Mouse (Mus musculus) right cerebral cortex, adult 18-20 months (tissue): ENCODE results near the gene Tex29.

Experiments
- DNase-seq: peaks from one replicate; pipeline ENCODE4 v3.0.0; 2022; ENCODE audit warnings: mixed read lengths

Tex29 gene

DNA sequence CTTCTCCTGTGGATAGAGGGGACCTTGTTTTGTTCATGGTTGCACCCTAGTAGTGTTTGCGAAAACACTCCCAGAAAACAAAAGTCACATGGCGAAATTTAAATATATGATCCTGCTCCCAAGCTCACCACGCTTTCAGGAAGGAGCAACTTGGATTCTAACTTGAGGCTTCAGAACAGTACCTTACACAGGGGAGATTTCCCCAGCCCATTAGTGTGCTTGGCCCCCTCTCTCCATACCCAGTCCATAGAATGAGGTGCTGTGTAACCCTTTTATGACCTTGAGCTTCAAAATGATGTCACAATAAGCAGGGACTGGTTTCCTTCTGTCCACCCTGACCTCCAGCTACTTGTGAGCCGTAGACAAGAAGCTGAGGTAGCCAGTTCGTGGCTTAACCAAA, at the start of gene Tex29:
Gene Tex29 (plus strand): TSS at position 301 of the 400 bp plus-strand sequence.
- DNase-seq, result no peak

DNA sequence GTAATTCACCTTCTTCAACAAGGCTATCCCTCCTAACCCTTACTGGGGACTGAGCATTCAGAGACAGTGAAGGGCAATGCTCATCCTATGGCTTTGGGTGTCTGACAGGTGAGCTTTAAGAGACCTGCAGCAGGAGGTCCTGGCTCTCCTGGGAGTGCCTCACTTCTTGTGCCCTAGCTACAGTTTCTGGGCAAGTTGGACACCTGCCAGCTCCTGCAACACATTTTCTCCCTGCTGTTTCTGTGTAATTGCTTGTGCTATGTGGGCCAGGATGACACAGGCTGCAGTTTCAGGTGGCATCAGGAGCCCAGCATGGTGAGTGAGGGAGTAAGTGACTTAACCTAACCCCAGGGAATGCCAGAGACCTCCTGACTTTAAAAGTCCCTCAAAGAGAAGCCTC, 45.3 kb upstream of the Tex29 start:
- no peak for DNase-seq

DNA sequence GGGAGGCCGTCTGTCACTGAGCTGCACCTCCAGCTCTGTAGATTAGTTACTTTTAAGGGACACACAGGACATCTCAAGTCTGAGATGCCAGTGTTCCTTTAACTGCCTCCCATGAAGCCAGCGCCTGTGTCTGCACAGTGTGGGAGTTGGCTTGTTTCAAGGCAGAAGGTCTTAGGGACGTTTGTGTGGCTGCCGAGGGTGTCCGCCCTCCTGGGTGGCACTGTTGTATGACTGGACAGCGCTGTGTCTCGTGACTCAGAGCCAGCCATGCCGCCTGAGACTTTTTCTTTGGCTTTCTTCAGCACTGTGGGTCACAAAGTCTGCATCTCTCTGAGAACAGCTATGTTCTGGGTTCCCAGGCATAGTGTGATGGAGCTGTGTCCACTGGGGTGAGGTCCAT, 43.1 kb upstream of the Tex29 start:
- DNase-seq, result no peak

DNA sequence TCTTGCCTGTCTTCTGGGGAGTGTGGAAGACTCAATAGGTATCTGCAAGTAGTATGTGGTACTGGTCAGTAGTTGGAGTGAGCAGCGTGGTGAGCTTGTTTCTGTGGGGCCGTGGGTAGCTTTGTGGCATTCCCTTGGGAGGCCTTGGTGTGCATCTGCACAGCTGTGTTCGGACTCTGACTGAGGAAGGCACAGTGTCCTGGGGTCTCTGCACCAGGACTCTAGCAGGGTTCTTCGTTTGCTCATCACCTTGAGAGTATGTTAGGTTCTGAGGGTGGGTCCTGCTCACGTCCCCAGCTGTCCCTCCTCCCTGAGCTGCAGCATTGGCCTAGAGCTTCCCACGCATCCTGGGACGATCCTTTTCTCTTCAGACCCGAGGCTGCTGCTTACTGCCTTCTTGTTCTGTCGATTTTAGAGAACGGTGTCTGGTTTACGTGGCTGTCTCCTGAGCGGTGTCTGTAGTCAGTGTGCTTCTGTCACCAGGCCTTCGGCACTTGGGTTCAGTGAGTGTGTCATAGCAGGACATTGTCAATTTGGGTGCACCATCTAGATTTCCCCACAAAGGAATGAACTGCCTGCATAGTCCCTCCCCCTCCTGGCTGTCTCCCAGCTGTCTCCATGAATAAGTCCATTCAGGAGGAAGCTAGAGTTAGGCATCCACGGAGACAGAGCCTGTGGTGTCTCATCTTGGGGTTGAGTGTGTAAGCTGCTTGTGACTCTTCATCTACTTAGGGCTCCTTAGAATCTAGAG, 42.4 kb upstream of the Tex29 start:
- peak; percentile 75 for DNase-seq

DNA sequence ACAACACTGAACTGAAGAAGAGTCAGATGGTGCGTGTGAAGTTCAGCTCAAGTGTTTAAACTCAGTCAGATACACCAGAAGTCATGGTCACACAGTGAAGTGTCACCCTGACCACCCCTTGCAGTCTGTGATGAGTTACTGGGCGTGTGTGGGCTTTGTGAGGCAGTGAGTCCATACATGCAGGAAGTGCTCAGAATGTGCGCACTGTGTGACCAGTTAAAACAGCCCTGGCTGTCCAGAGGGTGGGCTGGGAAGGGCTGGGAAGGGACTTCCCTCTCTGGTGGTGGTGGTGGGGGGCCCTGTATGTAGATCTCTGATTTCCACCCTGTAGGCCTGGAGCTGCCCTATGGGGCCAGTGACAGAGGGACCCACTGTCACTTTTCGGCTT, 41.8 kb upstream of the Tex29 start:
- DNase-seq, result no peak

DNA sequence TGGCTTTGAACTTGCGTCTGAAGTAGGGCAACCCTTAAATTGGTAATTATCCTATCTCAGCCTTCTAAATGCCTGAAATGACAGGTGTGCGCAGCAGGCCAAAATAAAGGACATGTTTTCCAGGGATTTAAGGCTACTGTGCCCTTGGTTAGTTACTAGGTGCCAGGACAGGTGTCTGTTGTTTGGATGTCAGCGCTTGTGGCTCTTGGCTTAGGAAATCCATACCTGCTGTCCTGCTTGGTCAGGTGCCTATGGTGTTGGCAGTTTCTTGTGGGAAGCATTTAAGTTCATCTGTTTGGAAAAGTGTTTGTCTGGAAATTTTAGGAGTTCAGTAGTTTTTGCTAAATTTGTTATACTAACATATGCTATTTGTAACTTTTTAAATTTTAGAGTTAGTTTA, 41.2 kb upstream of the Tex29 start:
- DNase-seq, result no peak

DNA sequence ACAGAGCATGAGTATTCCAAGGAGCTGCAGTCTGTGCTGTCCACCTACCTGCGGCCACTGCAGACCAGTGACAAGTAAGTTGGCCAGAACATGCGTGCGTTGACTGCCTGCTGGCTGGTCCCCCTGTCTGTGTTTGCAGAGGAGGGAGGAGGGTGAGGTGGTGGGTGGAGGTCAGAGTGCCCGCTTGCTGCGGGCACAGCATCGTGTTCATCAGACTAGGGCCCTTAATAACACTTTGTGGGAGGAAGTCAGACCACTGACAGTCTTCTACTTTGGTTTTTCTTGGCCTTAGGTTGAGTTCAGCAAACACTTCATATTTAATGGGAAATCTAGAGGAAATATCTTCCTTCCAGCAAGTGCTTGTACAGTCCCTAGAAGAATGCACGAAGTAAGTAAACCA, 39.8 kb upstream of the Tex29 start:
- DNase-seq, result no peak

DNA sequence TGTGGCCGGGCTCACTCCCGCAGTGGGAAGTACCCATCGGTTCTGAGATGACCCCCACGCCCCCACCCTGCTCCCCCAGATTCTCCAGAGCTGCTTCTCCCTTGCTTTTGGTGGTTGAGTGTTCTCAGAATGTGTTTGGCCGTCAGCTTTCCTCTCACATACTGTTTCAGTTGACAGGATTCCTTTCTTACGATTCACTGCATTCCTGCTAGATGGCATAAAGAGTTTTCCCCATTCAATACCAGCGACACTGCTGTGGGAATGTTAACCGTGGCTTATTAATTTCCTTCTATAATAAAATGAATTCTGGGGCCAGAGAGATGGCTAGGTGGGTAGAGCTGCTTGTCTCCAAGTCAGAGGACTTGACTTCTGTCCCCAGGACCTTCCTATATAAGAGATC, 38.7 kb upstream of the Tex29 start:
- DNase-seq, result no peak

DNA sequence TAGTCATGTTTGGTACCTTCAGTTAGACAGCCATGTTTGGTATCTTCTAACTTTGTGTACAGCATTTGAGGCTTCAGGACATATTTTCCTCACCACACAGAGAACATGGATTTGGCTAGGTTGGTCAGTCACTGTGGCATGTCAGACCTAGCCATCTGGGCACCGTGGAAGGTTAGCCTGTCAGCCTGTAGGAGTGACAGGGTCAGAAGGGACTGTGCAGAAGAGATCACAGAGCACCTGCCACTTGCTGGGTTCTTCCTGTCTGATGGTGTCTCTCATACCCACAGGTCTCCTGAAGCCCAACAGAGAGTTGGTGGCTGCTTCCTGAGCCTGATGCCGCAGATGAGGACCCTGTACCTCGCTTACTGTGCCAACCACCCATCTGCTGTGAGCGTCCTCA, 35.4 kb upstream of the Tex29 start:
- DNase-seq, result no peak

DNA sequence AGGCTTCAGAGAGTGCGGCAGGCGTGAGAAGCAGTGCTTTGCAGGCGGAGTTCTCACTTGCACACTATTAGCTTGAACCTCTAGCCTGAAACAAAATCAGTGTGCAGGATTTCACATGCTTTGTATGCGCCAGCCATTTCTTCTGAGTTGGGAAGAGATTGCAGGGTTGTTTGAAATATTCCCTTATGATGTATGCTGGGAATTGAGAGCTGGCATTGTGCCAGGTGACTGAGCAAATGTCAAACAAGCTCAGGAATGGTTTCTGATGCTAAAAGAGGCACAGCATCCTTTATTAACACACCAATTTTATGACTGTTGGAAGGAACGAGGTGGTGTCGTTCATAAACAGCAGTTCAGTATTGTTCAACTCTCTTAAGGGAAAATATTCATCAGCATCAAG, 34.0 kb upstream of the Tex29 start:
- DNase-seq, result no peak

DNA sequence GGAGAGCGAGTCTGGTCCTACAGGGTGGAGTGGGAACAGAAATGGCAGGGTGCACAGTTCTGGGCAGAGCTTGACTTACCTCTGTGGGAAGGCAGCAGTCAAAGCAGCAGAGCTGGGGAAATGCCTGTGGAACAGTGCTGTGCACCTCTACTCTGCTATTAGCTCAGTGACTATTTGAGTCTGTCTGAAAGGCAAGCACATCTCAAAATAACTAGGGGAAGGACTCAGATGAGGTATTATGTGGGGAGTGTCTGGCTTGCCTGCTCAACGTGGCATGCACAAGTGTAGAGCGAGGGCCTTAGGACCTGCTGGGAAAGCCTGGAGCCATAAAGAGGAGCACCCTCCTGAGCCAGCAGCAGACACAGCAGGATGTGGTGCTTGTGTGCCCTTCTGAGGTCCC, 32.9 kb upstream of the Tex29 start:
- DNase-seq, result no peak

DNA sequence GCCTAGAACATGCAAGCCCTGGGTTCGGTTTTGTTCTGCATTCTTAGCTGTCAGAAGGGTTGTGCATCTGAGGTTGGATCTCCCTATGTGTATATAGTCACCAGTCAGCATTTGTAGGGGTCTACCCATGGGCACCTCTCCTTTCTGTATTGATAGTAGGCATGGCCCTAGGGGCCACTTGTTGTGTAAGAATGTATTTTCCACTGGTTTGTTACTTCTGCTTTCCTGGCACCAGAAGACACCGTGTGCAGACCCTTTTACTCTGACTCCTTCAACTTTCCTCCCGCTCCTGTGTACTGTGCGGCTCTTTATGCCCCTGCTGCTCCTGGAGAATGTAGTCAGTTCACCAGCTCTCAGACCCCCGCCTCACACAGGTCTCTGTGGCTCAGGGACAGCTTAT, 32.2 kb upstream of the Tex29 start:
- DNase-seq, result no peak

DNA sequence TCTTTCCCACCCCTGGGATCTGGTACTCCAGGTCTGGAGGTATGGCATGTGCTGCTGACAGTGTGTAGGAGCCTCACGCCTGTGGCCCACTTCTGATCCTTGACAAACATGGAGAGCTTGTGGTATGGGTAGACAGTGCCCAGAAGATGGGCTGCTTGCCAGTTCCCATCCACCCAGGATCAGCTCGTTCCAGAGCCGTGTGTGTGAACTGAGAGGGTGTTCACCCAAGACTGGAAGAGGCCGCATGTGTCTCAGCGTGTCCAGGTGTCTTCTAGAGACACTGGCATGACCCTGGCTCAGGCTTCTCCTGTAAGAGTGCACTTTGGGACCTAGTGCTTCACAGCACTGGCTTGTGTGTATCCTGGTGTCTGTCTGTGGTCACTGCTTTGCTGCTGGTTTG, 29.8 kb upstream of the Tex29 start:
- DNase-seq, result no peak

DNA sequence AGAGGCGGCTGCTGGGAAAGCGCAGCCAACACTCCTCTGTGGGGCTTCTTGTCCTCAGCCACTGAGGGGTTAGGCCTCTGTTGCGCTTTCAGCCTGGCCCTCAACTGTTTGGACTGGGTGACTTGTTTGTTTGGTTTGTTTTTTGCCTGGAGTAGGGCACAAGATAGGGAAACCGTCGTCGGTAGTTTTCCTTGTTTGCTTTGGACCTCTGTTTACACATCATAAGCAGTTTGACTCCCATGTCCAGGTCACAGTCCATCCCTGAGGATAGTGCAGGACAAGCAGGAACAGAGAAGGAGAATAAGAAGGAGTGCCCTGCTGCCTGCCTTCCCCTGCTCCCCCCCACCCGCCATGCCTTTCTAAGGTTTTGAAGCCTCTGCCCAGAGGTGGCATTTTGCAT, 26.5 kb upstream of the Tex29 start:
- no peak for DNase-seq

DNA sequence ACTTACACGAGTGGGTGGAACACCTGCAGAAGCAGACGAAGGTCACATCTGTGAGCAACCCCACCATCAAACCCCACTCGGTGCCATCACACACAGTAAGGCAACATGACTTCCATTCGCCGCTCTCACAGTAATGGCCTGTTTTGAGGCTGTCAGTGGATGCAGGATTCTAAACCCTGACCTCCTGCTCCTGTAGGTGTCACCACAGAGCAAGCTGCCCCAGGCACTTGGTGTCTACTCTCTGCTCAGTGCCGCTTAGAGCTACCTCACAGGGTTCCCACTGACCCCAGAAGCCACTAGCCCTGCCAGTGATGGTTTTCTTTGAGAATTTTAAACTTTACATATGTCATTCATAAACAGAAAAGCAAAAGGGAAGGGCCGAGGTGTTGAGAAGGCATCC, 25.1 kb upstream of the Tex29 start:
- no peak for DNase-seq

DNA sequence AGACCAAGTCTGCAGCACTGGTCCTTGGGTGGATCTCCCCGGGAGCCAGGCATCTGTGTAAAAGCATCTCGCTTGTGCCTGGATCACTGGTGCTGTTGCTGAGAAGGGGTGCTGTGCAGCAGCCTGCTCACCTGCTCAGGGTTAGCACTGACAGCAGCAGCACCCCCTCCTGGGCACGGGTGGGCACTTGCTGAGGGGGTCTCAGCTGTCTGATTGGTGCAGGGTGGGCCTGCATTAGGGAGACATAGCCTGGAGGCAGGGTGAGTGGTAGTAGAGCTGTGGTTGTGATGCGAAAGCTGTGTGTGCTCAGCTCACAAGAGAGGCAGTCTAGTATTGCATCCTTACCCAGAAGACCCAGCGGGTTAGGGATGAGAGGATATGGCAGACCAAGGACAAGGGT, 20.1 kb upstream of the Tex29 start:
- no peak for DNase-seq

DNA sequence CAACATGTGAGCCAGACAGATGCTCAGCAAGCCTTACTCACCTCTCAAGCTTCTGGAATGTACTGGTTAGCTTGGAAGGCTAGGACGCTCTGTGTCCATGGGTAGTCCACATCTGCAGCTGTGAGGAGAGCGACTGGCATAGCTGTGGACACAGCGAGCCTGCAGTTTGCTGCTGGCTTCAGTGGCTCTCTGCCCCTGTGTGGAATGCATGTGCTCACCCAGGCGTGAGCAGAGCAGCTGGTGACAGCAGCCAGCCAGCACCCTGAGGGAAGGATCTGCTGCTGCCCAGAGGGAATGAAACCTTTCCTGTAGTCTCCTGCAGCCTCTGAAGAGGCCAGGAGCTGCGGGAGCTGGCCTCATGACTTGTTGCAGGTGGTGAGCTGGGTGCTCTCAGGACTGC, 19.7 kb upstream of the Tex29 start:
- no peak for DNase-seq

DNA sequence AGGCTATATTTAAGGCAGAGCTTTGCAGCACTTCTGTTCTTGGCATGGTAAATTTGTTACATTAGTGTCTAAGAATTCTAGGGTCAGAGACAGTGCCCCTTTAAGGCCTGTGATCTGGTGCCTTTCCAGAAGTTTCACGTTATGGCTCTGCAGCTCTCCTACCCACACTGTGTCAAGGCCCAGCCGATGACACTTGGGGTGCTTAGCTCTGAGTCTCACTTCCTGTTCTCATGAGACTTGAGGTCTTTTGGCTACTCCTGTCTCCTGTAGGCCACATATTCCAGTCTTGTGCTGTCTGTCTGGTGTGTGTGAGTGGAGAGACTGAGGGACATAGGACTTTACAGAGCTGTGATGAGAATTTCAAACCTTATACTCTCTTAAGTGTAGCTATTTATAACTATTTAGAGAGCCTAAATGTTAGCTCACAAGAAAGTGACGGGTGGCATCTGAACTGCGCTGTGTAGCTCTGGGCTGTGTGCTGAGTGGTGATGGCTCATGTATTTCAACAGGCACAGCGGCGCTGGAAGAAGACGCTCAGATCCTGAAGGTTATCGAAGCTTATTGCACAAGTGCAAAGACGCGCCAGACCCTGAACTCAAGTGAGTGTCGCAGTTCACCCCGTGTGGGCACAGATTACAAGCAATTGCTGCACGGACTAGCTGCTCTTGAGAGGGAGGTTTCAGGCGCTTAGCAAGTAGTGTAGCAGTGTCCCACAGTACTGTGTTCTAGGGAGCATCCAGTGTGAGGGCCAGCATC, 18.6 kb upstream of the Tex29 start:
- no peak for DNase-seq

DNA sequence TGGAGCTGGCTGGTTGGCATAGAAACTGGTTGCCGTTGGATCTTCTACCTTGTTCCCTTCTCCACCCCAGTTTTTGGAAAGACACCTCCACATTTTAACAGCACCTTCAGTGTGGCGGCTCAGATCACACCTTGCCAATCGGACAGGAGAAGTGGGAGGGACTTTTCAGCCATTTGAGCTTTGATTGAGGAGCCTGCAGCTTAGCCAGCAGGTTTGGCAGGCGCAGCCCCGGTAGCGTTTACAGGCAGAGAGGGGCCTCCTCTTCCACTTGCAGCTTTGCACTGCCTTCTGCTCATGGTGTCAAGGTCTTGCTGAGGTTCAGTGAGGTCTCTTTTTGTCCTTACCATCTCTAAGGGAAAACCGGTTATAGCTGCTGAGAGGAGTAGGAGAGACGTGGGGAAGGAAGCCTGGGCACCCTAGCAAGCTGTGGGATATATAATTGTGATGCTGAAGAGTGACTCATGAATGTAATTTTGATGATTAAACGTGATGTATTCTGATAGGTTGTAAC, 17.7 kb upstream of the Tex29 start:
- no peak for DNase-seq

DNA sequence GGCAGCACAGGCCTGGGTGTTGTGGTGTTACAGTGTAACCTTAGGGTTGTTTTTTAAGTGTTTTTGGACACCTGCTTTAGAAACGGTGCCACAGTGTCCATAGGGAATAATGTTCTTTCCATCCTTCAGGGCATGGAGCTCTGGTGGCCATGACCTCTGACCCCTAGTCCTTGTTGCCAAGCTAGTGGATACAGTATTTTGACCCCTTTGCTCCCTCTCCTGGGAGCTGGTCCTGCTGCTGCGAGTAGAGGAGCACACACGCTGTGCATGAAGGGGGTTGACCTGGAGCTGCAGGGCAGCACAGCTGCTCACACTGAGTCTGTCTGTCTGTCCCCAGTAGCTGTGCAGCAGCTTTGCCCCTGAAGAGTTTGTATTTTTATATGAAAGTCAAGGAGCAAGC, 14.5 kb upstream of the Tex29 start:
- no peak for DNase-seq

DNA sequence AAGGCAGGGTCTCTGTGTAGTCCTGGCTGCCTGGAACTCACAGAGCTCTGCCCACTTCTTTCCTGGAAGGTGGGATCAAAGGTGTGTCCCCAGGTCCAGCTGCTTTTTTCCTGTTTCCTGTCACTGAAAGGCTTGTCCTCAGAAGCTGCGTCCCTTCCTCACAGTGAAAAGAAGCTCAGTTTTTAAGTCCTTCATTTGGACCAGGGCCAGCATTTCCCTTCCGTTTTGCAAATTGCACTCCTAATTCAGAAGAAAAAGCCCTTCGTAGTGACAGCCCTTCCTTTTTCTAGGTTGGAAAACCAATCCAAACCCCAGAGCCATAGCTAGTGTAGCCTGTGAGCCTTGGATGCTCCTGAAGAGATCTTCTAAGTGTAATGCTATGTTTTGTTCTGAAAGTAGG, 13.0 kb upstream of the Tex29 start:
- no peak for DNase-seq

DNA sequence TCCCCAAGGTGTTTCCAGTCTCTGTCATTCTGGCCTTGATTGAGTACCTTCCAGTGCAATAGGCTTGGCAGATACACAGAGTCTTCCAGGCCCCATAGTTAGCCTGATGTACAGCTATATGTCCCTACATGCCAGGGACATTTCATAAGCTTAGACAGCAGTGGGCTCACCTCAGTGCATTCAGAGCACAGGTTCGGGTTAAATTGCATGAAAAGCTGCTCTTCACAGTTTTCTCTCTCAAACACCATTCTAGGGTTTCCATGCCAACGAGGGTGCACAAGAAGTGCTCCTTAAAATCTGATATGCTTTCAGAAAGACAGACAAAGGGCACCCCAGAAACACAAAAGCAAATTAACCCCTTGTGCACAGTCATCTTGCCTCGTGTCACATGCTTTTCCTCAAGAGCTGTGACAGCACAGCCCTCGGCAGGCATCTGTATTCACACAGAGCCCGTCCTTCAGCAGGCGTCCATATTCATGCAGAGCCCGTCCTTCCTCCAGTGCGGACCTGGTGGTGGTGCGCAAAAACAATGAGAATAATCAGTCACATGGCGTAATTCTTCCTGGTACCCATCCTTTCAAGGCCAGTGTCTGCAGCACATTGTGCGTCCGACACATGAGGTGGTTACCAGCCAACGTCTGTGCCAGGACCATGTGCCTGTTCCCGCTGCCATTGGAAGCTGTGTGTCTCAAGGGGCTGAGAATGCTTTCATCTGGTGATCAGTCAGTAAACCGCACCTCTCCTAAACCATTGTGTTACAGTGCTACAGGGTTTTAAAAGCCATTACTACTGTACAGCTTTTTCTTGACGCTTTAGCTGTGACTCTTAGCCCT, 9.8 kb upstream of the Tex29 start:
- DNase-seq, result no peak

DNA sequence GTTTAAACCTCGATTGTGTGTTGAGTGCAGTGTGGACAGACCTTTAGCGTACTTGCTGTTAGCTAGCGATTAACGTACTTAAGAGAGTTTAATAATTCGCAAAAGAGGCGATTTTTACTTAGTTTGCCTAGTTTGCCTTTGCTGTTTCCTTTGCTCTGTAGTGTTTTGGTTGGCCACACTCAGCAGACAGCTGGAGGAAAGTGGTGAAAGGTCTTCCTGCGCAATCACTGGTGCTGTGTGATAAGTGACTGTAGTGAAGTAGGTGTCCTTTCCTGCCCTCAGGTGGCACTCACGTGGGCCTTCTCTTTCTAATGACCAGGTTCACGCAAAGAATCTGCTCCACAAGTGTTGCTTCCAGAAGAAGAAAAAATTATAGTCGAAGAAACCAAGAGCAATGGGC, 9.1 kb upstream of the Tex29 start:
- no peak for DNase-seq

DNA sequence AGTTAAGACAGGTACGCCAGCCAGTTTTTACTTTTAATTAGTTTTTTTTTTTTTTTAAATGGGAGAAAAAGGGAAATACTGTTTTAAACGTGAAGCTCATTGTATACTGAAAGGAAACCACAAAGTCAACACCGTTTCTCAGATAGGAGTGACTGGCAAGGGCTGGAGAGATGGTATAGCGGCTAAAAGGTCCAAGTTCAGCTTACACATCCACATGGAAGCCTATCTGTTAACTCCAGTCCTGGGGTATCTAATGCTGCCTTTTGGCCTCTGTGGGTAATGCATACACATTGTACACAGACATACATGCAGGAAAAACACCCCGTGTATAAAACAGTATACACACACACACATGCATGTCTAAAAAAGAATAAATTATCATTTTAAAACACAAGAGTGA, 8.3 kb upstream of the Tex29 start:
- no peak for DNase-seq
